Mouse (Mus musculus) left cerebral cortex, postnatal 25 days (tissue): ENCODE results near the gene Ccdc182. TPM values are rescaled to one million over a fixed set of nuclear protein-coding genes. Genes with fewer than 3 reads are reported as not detected.

Source experiments
- DNase-seq, 2 experiments: peaks; one replicate each; pipeline ENCODE4 v3.0.0; 2022; ENCODE audit warnings: low spot score in 2 of 2, mixed read lengths in 1 of 2
- intact Hi-C: fragments of 180-260 bp; cut with DNase I; formaldehyde crosslinking; loops from one replicate; pipeline ENCODE4 v1.15.1; 2025
- total RNA-seq, 2 experiments: library from RNA; stranded (reverse); gene quantifications; 2 replicates each; pipeline ENCODE4 v1.2.3; 2021

The Ccdc182 gene
- total RNA-seq, 2 experiments from 2014 or later = not detected

DNA sequence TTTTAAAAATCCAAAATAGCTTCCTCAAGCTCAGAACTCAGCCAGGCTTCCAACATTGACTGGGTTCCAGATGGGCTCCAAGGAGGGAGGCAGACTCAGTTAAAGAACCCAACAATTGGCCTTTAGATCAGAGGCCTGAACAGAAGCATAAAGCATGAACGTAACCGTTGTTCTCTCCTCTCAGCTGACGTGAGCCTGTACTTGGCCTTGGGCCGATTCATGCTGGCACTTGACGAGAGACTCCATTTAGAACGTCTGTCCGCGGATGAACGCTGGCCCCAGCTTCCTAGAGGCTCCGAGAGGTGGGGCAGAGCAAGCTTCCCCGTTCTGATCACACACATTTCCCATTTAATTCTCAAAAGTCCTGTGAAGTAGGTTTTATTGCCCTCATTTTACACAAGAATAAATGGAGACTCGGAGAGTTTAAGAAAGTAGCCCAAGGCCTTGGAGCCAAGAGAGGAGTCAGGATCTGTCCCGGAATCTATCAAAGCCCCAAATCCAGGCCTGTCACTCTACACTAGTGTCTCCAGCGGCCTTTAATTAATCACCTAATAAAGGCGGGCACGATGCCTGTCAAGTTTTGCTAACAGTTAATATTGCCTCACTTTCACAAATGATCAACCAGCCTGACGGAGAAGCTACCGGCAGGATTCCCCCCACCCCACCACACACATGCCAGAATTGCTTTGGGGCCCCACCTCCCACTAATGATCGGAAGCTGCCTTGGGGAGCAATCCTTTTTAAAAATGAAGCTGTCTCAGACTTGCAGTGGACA, 17.1 kb upstream of the Ccdc182 start:
- intact Hi-C loops = no loop called here
- DNase-seq = peak; percentile 36 to 50

DNA sequence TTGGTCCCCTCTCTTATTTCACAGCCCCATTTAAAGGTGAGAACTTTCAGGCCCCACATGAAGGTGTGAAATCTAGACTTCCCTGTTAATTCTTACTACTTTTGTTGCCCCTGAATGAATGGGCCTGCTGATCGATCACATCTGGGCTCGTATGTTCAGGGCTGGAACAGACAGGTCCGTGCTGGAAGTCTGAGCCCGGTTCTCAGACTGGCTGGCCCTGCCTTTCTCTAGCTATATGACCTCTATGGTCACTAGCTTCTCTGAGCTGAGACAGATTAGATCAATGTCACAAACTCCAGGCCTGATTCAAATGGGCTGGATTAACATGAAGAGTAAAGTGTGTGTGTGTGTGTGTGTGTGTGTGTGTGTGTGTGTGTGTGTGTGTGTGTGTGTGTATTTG, 14.9 kb upstream of the Ccdc182 start:
- DNase-seq = no peak
- intact Hi-C loops = no loop called here

DNA sequence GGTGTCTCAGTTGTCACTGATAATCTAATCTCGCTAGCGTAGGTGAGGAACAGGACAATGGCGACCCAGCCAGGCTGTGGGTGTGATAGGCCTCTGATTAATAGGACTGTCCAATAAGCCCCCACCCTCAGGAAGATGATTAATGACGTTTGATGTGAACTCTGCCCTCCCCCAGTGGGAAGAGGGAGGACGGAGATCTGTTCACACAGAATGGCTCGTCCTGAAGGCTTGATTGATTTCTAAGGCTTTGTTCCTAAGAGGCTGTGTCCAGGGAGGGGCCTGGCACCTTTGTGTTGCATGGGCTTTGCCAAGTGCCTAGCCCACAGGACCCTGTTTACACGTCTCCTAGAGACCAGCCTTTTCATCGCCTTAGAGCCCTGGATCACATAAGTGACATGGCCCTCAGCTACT, 13.4 kb upstream of the Ccdc182 start:
- DNase-seq = no peak
- intact Hi-C loops = no loop called here

DNA sequence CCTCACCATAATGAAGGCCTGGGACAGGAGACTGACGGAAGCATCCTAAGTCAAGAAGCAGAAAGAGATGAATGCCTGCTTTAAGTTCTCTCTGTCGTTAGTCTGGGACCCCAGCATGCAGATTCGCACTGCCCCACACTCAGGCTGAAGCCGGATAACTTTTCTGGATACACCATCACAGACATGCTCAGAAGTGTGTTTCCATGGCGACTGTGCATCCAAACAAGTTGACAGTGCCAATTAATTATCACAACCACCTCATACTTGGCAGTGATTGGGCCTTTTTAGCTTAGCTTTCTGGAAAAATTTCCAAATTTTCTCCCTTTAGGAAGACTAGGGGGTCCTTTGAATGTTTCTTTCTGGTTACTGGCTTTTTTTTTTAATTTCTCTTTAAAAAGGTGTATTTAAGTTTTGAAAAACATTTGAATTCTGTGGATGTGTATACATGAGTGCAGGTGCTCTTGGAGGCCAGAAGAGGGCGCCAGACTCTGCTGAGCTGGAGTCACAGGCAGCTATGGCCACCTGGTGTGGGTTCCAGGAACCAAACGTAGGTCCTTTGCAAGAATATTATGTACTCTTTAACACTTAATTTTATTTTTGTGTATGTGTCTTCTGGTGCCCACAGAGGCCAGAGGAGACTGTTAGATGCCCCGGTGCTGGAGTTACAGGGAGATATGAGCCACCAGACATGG, 12.3 kb upstream of the Ccdc182 start:
- intact Hi-C loops = no loop called here
- no peak for DNase-seq

DNA sequence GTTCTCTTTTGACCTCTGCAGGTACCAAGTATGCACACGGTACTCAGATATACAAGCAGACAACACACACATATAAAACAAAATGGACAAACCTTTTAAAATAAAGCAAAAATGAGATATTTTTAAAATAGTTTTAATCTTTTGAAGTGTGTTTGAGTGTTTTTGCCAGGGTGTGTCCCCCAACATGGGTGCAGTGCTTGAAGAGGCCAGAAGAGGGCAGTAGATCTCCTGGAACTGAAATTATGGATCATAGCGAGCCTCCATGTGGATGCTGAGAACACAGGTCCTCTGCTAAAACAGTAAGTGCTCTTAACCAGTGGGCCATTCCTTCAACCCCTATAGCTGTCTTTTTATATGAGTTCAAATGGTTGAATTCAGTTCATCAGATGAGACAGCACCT, 11.3 kb upstream of the Ccdc182 start:
- intact Hi-C loops = no loop called here
- no peak for DNase-seq

DNA sequence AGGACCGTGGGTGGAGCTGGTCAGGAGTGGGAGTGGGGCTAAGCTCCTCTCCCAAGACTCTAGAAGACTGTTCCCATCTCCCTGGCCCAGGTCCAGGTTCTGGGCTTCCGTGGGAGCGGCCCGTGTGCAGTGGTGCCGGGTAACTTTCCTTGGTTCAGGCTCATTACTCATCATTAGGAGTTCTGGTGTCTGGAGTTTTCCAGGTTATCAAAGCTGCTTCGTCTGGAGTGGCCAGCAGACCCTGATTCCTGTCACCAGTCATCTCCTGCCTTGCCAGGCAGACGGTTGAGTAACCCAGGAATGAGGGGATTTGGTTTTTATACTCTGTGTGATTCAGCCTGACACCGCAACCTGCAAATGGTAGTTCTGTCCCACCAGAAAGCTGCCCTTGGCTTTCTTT, 7.8 kb upstream of the Ccdc182 start:
- intact Hi-C loops = no loop called here
- no peak for DNase-seq

DNA sequence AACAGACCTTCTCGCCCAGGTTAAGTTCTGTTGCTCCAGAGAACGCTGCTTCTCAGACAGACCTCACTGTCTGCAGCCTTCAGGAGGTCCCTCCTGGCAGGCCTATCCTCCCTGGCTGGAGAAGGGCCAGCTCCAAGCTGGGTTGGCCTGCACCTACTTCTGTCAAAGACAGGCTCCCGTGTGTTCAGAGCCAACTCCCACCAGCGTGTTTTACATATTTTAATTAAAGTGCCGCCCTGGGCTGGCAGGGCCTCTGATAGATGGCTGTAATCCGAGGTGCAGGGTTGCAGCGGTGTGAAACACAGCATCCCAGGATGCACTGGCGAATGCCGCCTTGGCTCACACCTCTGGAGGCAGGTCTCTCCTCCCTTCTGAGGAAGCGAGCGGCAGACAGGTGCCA, 5.5 kb upstream of the Ccdc182 start:
- DNase-seq = no peak
- intact Hi-C loops = no loop called here

DNA sequence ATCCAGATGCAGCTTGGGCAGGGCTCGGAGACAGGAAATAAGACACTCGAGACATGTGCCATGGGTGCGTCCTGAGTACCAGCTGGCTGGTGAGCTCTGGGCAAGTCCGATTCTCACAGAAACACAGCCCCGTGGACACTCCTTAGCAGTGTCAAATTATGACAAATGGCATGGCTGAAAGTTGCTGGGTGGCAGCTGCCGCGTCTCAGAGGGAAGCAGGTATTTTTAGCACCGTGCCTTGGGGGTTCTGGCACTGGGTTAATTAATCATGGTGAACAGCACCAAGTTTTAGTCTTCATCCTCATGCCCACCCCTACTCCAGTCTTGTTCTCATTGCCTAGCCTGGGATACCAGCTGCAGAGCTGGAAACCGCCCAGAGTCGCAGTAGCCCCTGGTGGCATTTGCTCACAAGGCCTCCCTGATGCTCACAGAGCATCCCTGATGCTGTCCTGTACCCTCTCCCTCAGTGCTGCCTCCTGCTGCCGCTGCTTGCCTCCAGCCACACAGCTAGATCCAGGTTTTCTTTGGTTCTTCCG, 5.0 kb upstream of the Ccdc182 start:
- no peak for DNase-seq
- intact Hi-C loops = no loop called here

DNA sequence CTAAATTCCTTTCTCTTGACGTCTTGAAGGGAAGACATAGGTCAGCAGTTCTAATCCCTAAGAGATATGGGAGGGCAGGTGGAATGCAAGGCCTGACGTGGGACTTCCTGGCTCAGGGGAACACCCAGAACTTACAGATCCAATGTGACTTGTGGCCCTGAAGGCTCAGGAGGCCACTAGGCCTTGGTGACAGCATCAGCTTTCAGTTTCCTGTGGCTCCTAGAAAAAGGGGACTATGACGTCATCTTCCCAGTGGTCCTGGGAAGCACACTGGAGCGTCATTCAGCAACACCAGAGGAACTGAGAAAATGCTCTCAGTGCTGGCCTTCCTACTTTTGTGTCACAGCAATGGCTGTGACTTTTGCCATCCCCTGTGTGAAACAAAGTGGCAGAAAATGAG, 2.6 kb upstream of the Ccdc182 start:
- intact Hi-C loops = loop anchor here (5.0 kb wide), 1 partner anchor 441 kb away; no protein-coding TSS in a partner anchor
- DNase-seq = no peak

DNA sequence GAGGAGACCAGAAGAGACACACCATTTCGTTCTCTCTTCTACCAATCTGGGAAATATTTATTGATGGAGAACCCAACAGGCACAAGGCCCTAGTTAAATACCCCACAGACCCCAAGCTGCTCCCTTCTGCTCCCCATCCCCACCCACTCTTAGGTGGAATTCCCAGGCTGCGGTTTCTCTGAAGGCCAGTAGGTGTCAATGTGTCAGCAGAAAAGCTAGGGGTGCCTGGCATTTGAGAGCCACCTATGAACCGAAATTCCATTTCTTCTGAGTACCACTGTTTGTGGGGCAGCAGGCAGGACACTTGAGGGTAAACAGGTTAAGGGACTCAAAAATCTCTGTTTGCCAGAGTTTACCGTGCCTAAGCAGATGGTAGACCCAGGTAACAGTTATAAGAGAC, 2.2 kb upstream of the Ccdc182 start:
- peak; percentile 12 to 20 for DNase-seq

DNA sequence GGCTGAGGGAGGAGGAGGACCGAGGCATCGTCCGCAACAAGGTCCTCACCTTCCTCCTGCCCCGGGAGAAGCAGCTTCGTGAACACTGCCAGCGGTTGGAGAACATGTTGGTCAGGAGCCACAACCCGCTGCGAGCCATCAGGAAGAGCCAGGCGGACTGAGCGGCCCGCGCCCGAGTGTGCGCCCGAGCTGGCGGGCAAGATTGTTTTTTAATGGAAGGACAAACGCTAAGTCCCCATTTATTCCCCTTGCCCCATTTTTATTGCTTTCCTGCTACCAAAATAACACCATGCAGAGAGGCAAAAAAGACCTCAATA, 494 bp downstream of the Ccdc182 start:
- intact Hi-C loops = loop anchor here (5.0 kb wide), 1 partner anchor 438 kb away; no protein-coding TSS in a partner anchor
- DNase-seq = no peak

More for the DNA sequence above, 2.2 kb upstream of the Ccdc182 start:
- intact Hi-C loops = loop anchor here (5.0 kb wide), 1 partner anchor 441 kb away; no protein-coding TSS in a partner anchor

DNA sequence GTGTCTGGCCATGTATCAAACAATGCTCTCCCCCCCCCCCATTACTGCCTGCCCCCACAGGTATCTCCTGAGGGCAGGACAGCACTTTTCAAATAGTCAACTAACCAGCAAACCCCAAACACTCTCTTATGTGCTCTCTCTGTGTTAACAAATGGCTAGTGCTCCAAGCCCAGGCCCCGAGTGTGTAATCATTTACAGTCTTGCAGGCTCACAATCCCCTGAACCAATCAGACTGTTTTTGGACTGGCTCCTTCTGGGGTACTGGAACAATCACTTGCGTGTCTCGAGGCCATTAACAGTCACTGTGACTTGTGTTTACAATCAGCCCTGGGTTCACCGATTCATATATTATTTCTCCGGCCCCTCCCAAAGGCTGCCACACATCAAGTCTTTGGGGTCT, 1.4 kb downstream of the Ccdc182 start:
- no peak for DNase-seq
- intact Hi-C loops = no loop called here

DNA sequence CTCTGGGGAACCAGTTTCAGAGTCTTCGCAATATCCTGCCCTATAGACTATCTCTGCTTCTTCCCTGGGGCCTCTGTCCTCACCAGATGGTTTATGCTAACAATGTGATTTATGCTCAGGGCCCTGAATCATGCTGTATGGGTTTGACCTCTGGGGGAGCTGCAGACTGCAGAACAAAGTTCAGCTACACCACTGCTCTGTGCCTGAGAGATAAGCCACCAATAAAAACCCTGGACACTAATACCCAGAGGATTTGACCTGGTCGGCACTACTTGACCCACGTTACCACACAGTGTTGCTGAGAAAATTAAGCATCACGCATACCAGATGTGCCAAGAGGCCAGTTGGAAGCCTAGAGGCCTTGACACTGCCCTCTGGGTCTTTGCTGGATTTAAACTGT, 3.7 kb downstream of the Ccdc182 start:
- no peak for DNase-seq
- intact Hi-C loops = no loop called here

DNA sequence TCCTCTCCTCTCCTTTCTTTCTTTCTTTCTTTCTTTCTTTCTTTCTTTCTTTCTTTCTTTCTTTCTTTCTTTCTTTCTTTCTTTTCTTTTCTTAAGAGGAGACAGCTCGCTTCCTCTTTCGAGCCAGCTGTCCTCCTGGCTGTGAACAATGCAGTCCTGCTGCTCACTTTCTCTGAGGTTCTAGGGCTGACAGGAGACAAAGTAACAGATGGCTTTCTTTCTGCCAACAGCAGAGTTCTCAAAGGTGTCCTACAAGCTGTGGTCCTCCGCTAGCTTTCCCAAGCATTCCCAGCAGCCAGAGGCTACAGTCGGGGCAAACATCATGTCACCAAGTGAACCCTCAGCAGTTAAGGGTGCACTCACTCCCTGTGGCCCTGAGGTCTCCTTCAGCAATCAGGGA, 5.5 kb downstream of the Ccdc182 start:
- intact Hi-C loops = no loop called here
- no peak for DNase-seq

DNA sequence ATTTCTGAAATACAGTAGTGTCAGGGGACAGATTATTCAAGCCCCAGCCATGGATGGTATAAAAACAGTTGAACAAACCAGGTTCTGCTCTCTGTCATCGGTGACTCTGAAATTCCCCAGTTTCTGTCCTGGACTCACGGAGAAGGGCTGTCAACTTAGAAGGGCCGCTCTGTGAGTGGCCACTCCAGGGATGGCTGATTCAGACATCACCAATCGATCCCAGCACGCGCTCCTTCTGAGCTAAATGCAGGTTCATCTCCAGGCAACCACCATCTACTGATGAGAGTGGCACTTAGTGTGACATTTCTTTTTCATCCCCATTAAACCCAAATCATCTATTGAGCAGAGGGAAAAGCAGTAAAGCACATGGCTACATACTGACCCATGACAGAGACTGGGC, 7.8 kb downstream of the Ccdc182 start:
- DNase-seq = no peak
- intact Hi-C loops = no loop called here

DNA sequence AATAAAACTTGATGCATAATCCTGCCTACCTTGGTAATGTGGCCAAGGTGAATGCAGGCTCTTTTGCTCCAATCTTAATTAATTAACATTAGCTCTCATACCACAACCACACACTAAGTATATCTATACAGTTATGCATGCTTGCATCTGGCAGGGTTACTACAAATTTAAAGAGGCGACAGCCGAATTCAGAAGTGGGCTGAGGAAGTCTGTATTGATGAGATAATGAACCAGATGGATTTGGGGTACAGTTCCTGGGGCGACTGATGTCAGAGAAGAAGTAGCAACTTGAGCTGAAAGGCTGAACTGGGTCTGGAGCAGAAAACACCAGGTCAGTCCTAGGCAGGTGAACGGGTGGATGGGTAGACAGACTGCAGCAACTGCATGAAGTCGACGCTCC, 11.9 kb downstream of the Ccdc182 start:
- no peak for DNase-seq
- intact Hi-C loops = no loop called here

DNA sequence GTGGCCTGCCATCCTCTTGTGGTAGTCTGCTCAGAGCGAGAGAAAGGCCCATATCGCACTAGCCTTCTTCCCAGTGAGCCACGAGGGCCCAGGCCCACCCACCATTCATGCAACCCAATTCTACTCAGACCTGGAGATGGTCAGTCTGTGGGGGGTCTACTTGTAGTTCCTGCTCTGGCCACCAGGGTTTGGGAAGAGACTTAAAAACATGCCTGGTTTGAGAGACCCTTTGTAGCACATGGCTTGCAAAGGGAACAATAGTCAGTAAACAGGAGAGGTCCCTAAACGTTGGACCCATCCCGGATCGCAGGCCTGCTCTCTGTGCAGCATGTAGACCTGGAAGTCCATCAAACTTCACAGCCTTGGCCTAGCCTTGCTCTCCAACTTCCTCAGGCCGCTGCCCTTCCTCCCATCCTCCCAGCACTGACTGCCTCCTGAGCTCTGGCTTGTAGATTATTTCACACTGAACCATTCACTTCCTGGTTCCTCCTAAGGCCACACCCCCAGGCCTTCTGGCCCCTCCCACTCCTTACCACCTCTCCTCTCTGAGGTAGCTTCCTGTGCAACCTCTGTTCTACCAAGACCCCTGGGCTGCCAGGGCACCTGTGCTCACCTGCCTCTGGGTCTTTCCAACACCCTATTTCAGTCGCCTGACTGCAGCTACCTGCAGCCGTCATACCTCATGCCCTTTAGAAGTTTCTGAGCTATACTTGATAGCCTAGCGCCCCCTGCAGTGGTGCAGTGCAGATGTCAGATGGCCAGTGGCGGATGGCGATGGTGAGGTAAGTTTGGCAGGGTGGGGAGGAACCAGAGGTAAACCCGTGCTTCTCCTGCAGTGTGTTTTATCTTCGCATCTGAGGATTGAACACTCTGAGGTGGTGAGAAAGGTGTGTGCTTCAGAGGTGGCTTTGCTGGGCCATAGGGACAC, 14.0 kb downstream of the Ccdc182 start:
- no peak for DNase-seq
- intact Hi-C loops = no loop called here

DNA sequence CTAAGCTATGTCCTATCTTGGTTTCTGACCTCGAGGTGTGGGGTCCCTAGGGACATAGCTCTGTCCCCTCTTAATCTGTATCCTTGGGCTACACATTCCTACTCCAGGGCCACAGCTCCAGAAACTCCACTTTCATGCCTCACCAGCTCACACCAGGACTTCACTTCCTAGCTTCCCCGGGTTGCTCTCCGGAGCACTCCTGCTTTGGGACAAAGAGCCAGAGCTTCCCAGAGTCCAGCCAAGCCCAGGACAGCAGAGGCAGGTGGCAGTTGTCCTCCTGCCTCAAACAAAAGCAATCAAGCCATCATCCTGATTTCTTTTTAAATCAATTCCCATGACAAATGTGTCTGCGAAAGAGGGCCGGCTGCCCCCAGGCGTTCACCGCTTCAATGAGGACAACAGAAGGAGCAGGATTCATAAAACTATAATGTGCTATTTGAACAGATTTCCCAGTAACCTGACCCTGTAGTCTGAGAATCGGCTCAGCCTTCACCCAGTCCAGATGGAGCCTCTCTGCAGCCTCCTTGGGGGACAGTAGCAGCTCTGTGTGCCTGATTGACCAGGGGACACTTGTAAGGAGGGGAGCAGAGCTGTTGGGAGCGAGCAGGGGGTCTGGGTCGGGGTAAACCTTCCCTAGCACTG, 15.3 kb downstream of the Ccdc182 start:
- no peak for DNase-seq
- intact Hi-C loops = no loop called here

DNA sequence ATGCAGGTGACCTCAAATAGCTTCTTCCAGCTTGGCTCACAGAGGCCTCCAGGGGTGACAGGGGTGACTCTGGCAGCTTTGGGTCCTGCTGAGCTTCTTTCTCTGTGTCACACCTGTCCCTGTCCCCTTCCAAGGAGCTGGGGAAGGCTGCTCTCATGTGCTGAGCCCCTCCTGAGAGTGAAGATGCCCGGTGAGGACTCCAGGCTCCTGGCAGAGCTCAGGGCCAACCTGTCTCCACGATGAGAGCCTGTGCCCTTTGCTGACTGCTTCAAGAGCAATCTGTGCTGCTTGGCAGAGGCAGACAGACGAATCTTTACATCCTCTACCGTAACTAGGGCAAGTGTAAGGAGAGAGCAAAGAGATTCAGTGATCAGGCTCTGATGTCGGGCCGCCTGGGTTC, 16.9 kb downstream of the Ccdc182 start:
- DNase-seq = no peak
- intact Hi-C loops = no loop called here

DNA sequence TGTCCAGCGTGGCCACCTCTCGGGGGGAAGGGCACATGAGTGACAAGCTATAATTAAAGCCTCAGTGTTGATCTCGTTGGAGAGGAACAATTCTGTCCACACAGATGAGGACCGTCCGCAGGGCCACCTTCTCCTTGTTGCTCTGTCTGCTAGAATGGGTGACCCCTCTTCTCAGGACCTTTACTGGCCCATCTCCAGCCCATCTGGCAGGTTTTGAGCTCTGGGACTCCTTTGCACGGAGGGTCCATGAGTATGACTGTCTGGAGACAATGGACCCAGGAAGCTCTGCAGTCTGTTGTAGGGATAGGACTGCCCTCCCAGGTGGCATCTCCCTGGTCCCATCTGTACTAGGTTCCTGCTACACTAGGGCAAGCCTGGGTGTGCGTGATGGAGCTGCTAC, 17.7 kb downstream of the Ccdc182 start:
- intact Hi-C loops = no loop called here
- DNase-seq = no peak
